Mouse (Mus musculus) 3T3-L1 (cell line): Measurements from ENCODE around the gene Pla1a.

Experiments
- DNase-seq: peaks from one replicate; pipeline ENCODE4 v3.0.0-alpha.2; 2015; ENCODE audit warnings: low read depth, low spot score

Gene Pla1a

GRCm38 (mm10) chr16:38434295-38434795 is 1.4 kb upstream of the Pla1a start:
- no peak for DNase-seq

GRCm38 (mm10) chr16:38433514-38433913 is 569 bp upstream of the Pla1a start:
- no peak for DNase-seq

- no peak for DNase-seq
Measured at GRCm38 (mm10) chr16:38431446-38432185, 1.3 kb downstream of the Pla1a start.

- DNase-seq: no peak
Measured at GRCm38 (mm10) chr16:38425799-38426198, 7.1 kb downstream of the Pla1a start.

- DNase-seq: peak; percentile 61
Measured at GRCm38 (mm10) chr16:38425374-38425773, 7.6 kb downstream of the Pla1a start.

GRCm38 (mm10) chr16:38414953-38415352 is 18.0 kb downstream of the Pla1a start:
- no peak for DNase-seq

- DNase-seq: no peak
Measured at GRCm38 (mm10) chr16:38408416-38408815, 24.5 kb downstream of the Pla1a start.

GRCm38 (mm10) chr16:38407584-38407983 is 25.4 kb downstream of the Pla1a start:
- DNase-seq: no peak

GRCm38 (mm10) chr16:38406708-38407107 is 26.2 kb downstream of the Pla1a start:
- no peak for DNase-seq

- no peak for DNase-seq
Measured at GRCm38 (mm10) chr16:38406293-38406692, 26.7 kb downstream of the Pla1a start.

GRCm38 (mm10) chr16:38403639-38404038 is 29.3 kb downstream of the Pla1a start:
- no peak for DNase-seq

- DNase-seq: no peak
Measured at GRCm38 (mm10) chr16:38401468-38401867, 31.5 kb downstream of the Pla1a start.

- no peak for DNase-seq
Measured at GRCm38 (mm10) chr16:38400311-38400960, 32.5 kb downstream of the Pla1a start.

- DNase-seq: peak; percentile 58
Measured at GRCm38 (mm10) chr16:38399531-38400231, 33.3 kb downstream of the Pla1a start.

GRCm38 (mm10) chr16:38399076-38399475 is 33.9 kb downstream of the Pla1a start:
- DNase-seq: no peak

- no peak for DNase-seq
Measured at GRCm38 (mm10) chr16:38398266-38398665, 34.7 kb downstream of the Pla1a start.

GRCm38 (mm10) chr16:38396155-38396554 is 36.8 kb downstream of the Pla1a start:
- DNase-seq: peak; percentile 97

GRCm38 (mm10) chr16:38395060-38395730 is 37.8 kb downstream of the Pla1a start:
- peak; percentile 20 for DNase-seq

- peak; percentile 92 for DNase-seq
Measured at GRCm38 (mm10) chr16:38394191-38394618, 38.7 kb downstream of the Pla1a start.

GRCm38 (mm10) chr16:38392126-38392894 is 40.6 kb downstream of the Pla1a start:
- DNase-seq: no peak

GRCm38 (mm10) chr16:38390322-38390721 is 42.6 kb downstream of the Pla1a start:
- no peak for DNase-seq
